In the genomic region with DNA sequence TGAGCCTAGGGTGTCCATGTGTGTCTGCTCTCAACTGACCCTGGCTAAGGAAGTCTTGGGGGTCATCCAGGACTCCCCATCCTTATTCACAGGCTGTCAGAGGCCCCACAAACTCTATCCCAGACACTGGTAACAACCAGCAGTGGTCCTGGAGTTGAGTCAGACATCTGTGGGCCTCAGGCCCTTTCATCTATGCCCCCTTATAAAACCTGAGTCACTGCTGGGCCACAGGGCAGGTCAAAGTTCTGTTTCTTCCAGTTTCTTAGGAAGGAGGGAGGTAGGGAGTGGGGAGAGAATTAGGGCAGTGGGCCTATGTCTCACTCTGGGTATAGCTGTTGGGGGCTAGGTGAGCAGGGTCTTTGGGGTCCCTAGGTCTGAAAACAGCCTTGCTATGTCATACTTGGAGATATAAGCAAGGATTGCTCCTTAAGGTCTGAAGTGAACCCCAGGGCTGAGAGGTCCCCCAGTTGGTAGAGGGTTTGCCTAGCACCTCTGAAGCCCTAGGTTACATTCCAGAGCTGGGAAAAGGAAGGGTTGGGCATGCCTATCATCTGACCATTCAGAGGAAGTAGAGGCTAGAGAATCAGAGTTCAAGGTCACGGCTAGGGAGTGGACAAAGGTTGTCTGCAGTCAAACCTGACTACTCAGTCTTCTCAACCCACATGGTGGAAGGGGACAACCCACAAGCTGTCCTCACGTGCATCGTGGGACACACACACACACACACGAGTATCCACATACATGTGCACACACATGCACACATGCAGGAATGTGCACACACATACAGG, we compare ENCODE assay signal across 16 mouse cellular contexts. TPM values are rescaled to one million over a fixed set of nuclear protein-coding genes. Genes with fewer than 3 reads are reported as not detected.
"Had no signal": no experiment of that assay in that cellular context is flagged by ENCODE, and none has a peak within 500 bp of the region (broad histone marks: within the 10 kb centered on the region; RNA-seq: fewer than 3 reads in every experiment).

No protein-coding gene starts in this region.

- H3K9me3 ChIP-seq: kidney, embryonic 15.5 days; limb, embryonic 15.5 days; liver, embryonic 12.5 days; midbrain, embryonic 10.5 days; midbrain, embryonic 15.5 days; neural tube, embryonic 12.5 days had no signal

- H3K27me3 ChIP-seq: midbrain, embryonic 15.5 days had no signal

- H3K4me3 ChIP-seq: kidney, embryonic 15.5 days; left cerebral cortex, adult 2 months; limb, embryonic 15.5 days; liver, embryonic 12.5 days; midbrain, embryonic 10.5 days; midbrain, embryonic 15.5 days; neural tube, embryonic 12.5 days had no signal

- H3K27ac ChIP-seq: kidney, embryonic 15.5 days; left cerebral cortex, adult 2 months; limb, embryonic 15.5 days; liver, embryonic 12.5 days; midbrain, embryonic 10.5 days; midbrain, embryonic 15.5 days; neural tube, embryonic 12.5 days had no signal

- H3K4me1 ChIP-seq: liver, embryonic 12.5 days; midbrain, embryonic 15.5 days; neural tube, embryonic 12.5 days had no signal

- H3K36me3 ChIP-seq: kidney, embryonic 15.5 days; limb, embryonic 15.5 days; liver, embryonic 12.5 days; midbrain, embryonic 10.5 days; midbrain, embryonic 15.5 days; neural tube, embryonic 12.5 days had no signal

- DNase-seq: kidney, adult 2 months; kidney, postnatal 25 days; lung, embryonic 14.5 days; lung, postnatal 10 days; lung, postnatal 4 days; right cerebral cortex, postnatal 4 days had no signal

RNA-seq across cellular contexts. Expression of a gene that starts 15.3 kb away (rescaled TPM):
- polyA plus RNA-seq: kidney, embryonic 15.5 days; limb, embryonic 11.5 days; limb, embryonic 15.5 days; liver, embryonic 12.5 days; liver, embryonic 16.5 days; lung, embryonic 14.5 days; midbrain, embryonic 10.5 days; midbrain, embryonic 15.5 days; neural tube, embryonic 12.5 days had no signal

RNA-seq across cellular contexts. Expression of a gene that starts 50.3 kb away (rescaled TPM):
- polyA plus RNA-seq: kidney, adult 2 months; limb, embryonic 15.5 days; lung, embryonic 14.5 days; urinary bladder, adult 2 months had no signal
